Mouse (Mus musculus) liver, embryonic 16.5 days (tissue): ENCODE results near the gene Pgs1. TPM values are rescaled to one million over a fixed set of nuclear protein-coding genes. Genes with fewer than 3 reads are reported as not detected.
A peak's percentile ranks its signal among the peaks of the same experiment; 100 is the strongest.

Experiments
- ATAC-seq: fragments of 200-750 bp; cut with Nextera tagmentation; 2 replicates; pipeline ENCODE4 v1.8.0; 2017; ENCODE audit warnings: low read depth, mild to moderate bottlenecking, moderate number of reproducible peaks, moderate library complexity
- H3K27ac ChIP-seq: fragments of 300-500 bp; sonication (generic); 2 replicates; pipeline ENCODE4 v1.5.1; 2014; ENCODE audit warnings: mild to moderate bottlenecking, low read length
- H3K27me3 ChIP-seq: fragments of 300-500 bp; sonication (generic); 2 replicates; pipeline ENCODE4 v1.6.1; 2014; ENCODE audit warnings: low read depth, low read length, mixed read lengths; ENCODE audit not compliant: control insufficient read depth, insufficient read depth
- H3K36me3 ChIP-seq: fragments of 300-500 bp; sonication (generic); 2 replicates; pipeline ENCODE4 v1.6.1; 2014; ENCODE audit warnings: mild to moderate bottlenecking; ENCODE audit not compliant: control insufficient read depth, insufficient read depth
- H3K4me1 ChIP-seq: fragments of 300-500 bp; sonication (generic); 2 replicates; pipeline ENCODE4 v1.6.1; 2014; ENCODE audit warnings: low read depth, low read length, mixed read lengths; ENCODE audit not compliant: control insufficient read depth
- H3K4me2 ChIP-seq: fragments of 300-500 bp; sonication (generic); 2 replicates; pipeline ENCODE4 v1.6.1; 2014; ENCODE audit warnings: low read depth, low read length, mixed read lengths
- H3K4me3 ChIP-seq: fragments of 300-500 bp; sonication (generic); 2 replicates; pipeline ENCODE4 v1.5.1; 2014; ENCODE audit warnings: low read depth, mild to moderate bottlenecking, low read length
- H3K9ac ChIP-seq: fragments of 300-500 bp; sonication (generic); 2 replicates; pipeline ENCODE4 v1.6.1; 2014; ENCODE audit warnings: low read depth, low read length
- H3K9me3 ChIP-seq: fragments of 300-500 bp; sonication (generic); replicated peaks from 2 replicates; pipeline ENCODE4 v1.6.1; 2016; ENCODE audit warnings: low read length; ENCODE audit not compliant: control insufficient read depth
- WGBS: fragments of 180-500 bp; shearing (Covaris S2); extraction: QIAGEN DNeasy Blood & Tissue Kit; methylation state at CpG from one replicate; pipeline ENCODE4 v1.1.7; 2014; ENCODE audit not compliant: insufficient replicate concordance; 5-methylcytosine and 5-hydroxymethylcytosine counted together
- polyA plus RNA-seq: library from polyadenylated mRNA; unstranded; fragments of >200 nt; fragmentation: Nextera tagmentation; extraction: Ambion mirVana; gene quantifications from 2 replicates; pipeline ENCODE4 v1.2.1, GENCODE M21; 2015

The Pgs1 gene
- polyA plus RNA-seq, 1 experiment from 2014 or later: 13.7 TPM

GRCm38 (mm10) chr11:117995255-117995654 is 9.2 kb downstream of the Pgs1 start:
- Histone ChIP-seq H3K9me3 (no peaks in the 10 kb centered on the region), H3K27me3 (no peaks in the 10 kb centered on the region), H3K4me1 (peaks cover 54% of the 10 kb centered on the region), H3K36me3 (no peaks in the 10 kb centered on the region), H3K9ac (no peak overlapping the region), H3K4me3 (no peak overlapping the region), H3K4me2 (no peak overlapping the region), H3K27ac (no peak overlapping the region)
- 68% methylated on average over 2 of the region's 2 CpGs for WGBS
- ATAC-seq: no peak

GRCm38 (mm10) chr11:117995661-117996060 is 9.6 kb downstream of the Pgs1 start:
- ATAC-seq: no peak

GRCm38 (mm10) chr11:117996066-117996465 is 10.0 kb downstream of the Pgs1 start:
- WGBS: 73% methylated on average over 3 of the region's 3 CpGs
- Histone ChIP-seq H3K36me3 (no peaks in the 10 kb centered on the region), H3K27me3 (no peaks in the 10 kb centered on the region), H3K4me2 (no peak overlapping the region), H3K4me3 (no peak overlapping the region), H3K27ac (no peak overlapping the region), H3K4me1 (peaks cover 58% of the 10 kb centered on the region), H3K9ac (no peak overlapping the region), H3K9me3 (no peaks in the 10 kb centered on the region)
- ATAC-seq: no peak

More at GRCm38 (mm10) chr11:117995661-117996060, 9.6 kb downstream of the Pgs1 start:
- no peak overlapping the region for H3K9ac ChIP-seq
- no peaks in the 10 kb centered on the region for H3K27me3 ChIP-seq
- no peak overlapping the region for H3K4me2 ChIP-seq
- H3K9me3 ChIP-seq: no peaks in the 10 kb centered on the region
- no peak overlapping the region for H3K4me3 ChIP-seq
- H3K27ac ChIP-seq: no peak overlapping the region
- peaks cover 54% of the 10 kb centered on the region for H3K4me1 ChIP-seq
- H3K36me3 ChIP-seq: no peaks in the 10 kb centered on the region
- 58% methylated on average over 3 of the region's 3 CpGs for WGBS

- 79% methylated on average over 2 of the region's 2 CpGs for WGBS
- no peaks in the 10 kb centered on the region for H3K9me3 ChIP-seq
- no peaks in the 10 kb centered on the region for H3K27me3 ChIP-seq
- H3K4me2 ChIP-seq: no peak overlapping the region
- no peak for ATAC-seq
- peaks cover 59% of the 10 kb centered on the region for H3K4me1 ChIP-seq
- H3K27ac ChIP-seq: no peak overlapping the region
- H3K4me3 ChIP-seq: no peak overlapping the region
- H3K36me3 ChIP-seq: peaks cover 6% of the 10 kb centered on the region
- no peak overlapping the region for H3K9ac ChIP-seq
Measured at GRCm38 (mm10) chr11:117997085-117997484, 11.0 kb downstream of the Pgs1 start.

GRCm38 (mm10) chr11:117998356-117998755 is 12.3 kb downstream of the Pgs1 start:
- peaks cover 16% of the 10 kb centered on the region for H3K36me3 ChIP-seq
- no peaks in the 10 kb centered on the region for H3K27me3 ChIP-seq
- H3K4me1 ChIP-seq: peaks cover 47% of the 10 kb centered on the region
- no peak for ATAC-seq
- H3K9ac ChIP-seq: no peak overlapping the region
- no peak overlapping the region for H3K4me2 ChIP-seq
- H3K27ac ChIP-seq: no peak overlapping the region; the same call in 1 of the 2 replicates
- H3K4me3 ChIP-seq: no peak overlapping the region
- no peaks in the 10 kb centered on the region for H3K9me3 ChIP-seq
- 90% methylated on average over 4 of the region's 4 CpGs for WGBS

- peaks cover 23% of the 10 kb centered on the region for H3K36me3 ChIP-seq
- H3K4me1 ChIP-seq: peaks cover 37% of the 10 kb centered on the region
- peak overlapping the region; percentile 100 for H3K27ac ChIP-seq
- ATAC-seq: no peak
- 75% methylated on average over 6 of the region's 6 CpGs for WGBS
- no peaks in the 10 kb centered on the region for H3K9me3 ChIP-seq
- no peak overlapping the region for H3K9ac ChIP-seq
- no peaks in the 10 kb centered on the region for H3K27me3 ChIP-seq
- no peak overlapping the region for H3K4me2 ChIP-seq
- no peak overlapping the region for H3K4me3 ChIP-seq
Measured at GRCm38 (mm10) chr11:117999260-117999934, 13.3 kb downstream of the Pgs1 start.

GRCm38 (mm10) chr11:118000083-118000482 is 14.0 kb downstream of the Pgs1 start:
- 44% methylated on average over 1 of the region's 1 CpGs for WGBS
- Histone ChIP-seq H3K4me1 (peaks cover 34% of the 10 kb centered on the region), H3K36me3 (peaks cover 28% of the 10 kb centered on the region), H3K9me3 (no peaks in the 10 kb centered on the region), H3K27me3 (no peaks in the 10 kb centered on the region), H3K9ac (peak overlapping the region; percentile 27; the same call in 1 of the 2 replicates), H3K4me2 (no peak overlapping the region), H3K4me3 (no peak overlapping the region), H3K27ac (peak overlapping the region; percentile 100)
- ATAC-seq: no peak

GRCm38 (mm10) chr11:118000565-118001215 is 14.6 kb downstream of the Pgs1 start:
- Histone ChIP-seq H3K4me3 (peak overlapping the region; percentile 47), H3K9ac (peak overlapping the region; percentile 66), H3K27ac (peak overlapping the region; percentile 100), H3K36me3 (peaks cover 34% of the 10 kb centered on the region), H3K9me3 (no peaks in the 10 kb centered on the region), H3K4me1 (peaks cover 32% of the 10 kb centered on the region), H3K4me2 (peak overlapping the region; percentile 74), H3K27me3 (no peaks in the 10 kb centered on the region)
- ATAC-seq: peak; percentile 87
- 48% methylated on average over 7 of the region's 7 CpGs for WGBS

GRCm38 (mm10) chr11:118003176-118003575 is 17.1 kb downstream of the Pgs1 start:
- H3K4me1 ChIP-seq: peaks cover 47% of the 10 kb centered on the region
- WGBS: 87% methylated on average over 14 of the region's 14 CpGs

More at GRCm38 (mm10) chr11:118003176-118003575, 17.1 kb downstream of the Pgs1 start:
- ATAC-seq: no peak
- H3K4me3 ChIP-seq: no peak overlapping the region
- H3K27me3 ChIP-seq: no peaks in the 10 kb centered on the region
- peaks cover 39% of the 10 kb centered on the region for H3K36me3 ChIP-seq
- H3K9me3 ChIP-seq: no peaks in the 10 kb centered on the region
- no peak overlapping the region for H3K4me2 ChIP-seq
- no peak overlapping the region for H3K27ac ChIP-seq
- no peak overlapping the region for H3K9ac ChIP-seq
